Mouse (Mus musculus) T-cell, adult 2 months (primary cell): ENCODE measurements around the gene Ncoa6.
A peak's percentile ranks its signal among the peaks of the same experiment; 100 is the strongest.

Source experiments
- DNase-seq: peaks from one replicate; pipeline ENCODE4 v3.0.0; 2022; ENCODE audit warnings: low spot score

Ncoa6 gene

GRCm38 (mm10) chr2:155367635-155368284 lies 105.9 kb downstream of the Ncoa6 start:
- no peak for DNase-seq

GRCm38 (mm10) chr2:155357686-155358399 lies 115.9 kb downstream of the Ncoa6 start:
- DNase-seq, result no peak

- peak; percentile 93 for DNase-seq
These were observed 116.6 kb downstream of the Ncoa6 start, which contains the start of gene Pigu for GRCm38 (mm10) chr2:155356971-155357591. Gene Pigu (minus strand): TSS chr2:155357430.

- no peak for DNase-seq
These were observed 119.3 kb downstream of the Ncoa6 start for GRCm38 (mm10) chr2:155354402-155354801.

GRCm38 (mm10) chr2:155346670-155347069 lies 127.0 kb downstream of the Ncoa6 start:
- no peak for DNase-seq
